ENCODE assay signal across 11 mouse cellular contexts in the genomic region with DNA sequence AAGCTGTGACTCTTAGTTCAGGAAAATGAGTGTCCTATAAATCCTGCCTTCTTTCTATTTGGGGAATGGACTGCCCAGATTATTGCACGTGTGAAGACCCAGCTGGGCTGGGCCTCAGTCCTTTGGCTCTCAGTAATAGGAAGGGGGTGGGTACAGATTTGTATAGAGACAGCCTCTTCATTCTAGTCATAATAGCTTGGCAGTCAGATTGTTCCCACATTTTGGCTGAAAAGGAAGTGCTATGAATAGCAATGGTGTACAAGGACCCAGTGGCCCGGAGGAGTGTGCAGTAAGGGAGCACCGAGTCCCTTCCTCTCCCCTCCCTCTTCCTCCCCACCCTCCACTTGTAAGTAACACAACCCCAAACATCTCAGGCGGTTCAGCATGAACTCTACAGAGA.
DNase-seq lines count a peak whose midpoint lies in the region; ATAC-seq lines count a peak whose summit lies in the region.
"Had no signal": no experiment of that assay in that cellular context is flagged by ENCODE, and none has a peak within 500 bp of the region (broad histone marks: within the 10 kb centered on the region; RNA-seq: fewer than 3 reads in every experiment).

No protein-coding gene starts in this region.

- peak; percentile 39 for DNase-seq in layer of hippocampus, adult 11-12 months (ENCODE audit: low spot score)
- no peak for DNase-seq in layer of hippocampus, adult 9-10 months (ENCODE audit: low spot score)
- DNase-seq in kidney, postnatal 25 days = peak; percentile 20 to 65
- DNase-seq in ovary, postnatal 14 days (ENCODE audit: low spot score) = no peak
- no peak for DNase-seq in right cerebral cortex, postnatal 4 days
- DNase-seq: cerebellum, postnatal 14 days; thymus, postnatal 4 days had no signal

- H3K36me3 ChIP-seq in heart, embryonic 14.5 days (ENCODE audit: control insufficient read depth, insufficient read depth, low read length) = no peaks in the 10 kb centered on the region

- ATAC-seq in common myeloid progenitor, adult 5-6 weeks (replicated peaks; ENCODE audit: low read depth, poor library complexity, severe bottlenecking) = 0 out of 2 replicates have a peak, but pooled peaks have one; percentile 39
- peak; percentile 19; the same call in 1 of the 2 replicates for ATAC-seq in heart, embryonic 14.5 days (ENCODE audit: insufficient number of reproducible peaks, insufficient read depth, low FRiP score, low read depth)
- ATAC-seq in megakaryocyte, adult 5-6 weeks (ENCODE audit: poor library complexity, severe bottlenecking) = no peak

- H3K4me1 ChIP-seq in heart, embryonic 14.5 days (ENCODE audit: control insufficient read depth in 2 of 2, insufficient read depth in 2 of 2, low read length in 2 of 2) = peaks cover 6 to 13% of the 10 kb centered on the region in 2 experiments

- H3K4me3 ChIP-seq in heart, embryonic 14.5 days (ENCODE audit: control insufficient read depth in 1 of 2, insufficient read depth in 1 of 2, low read depth in 1 of 2, low read length in 2 of 2) = no peak overlapping the region
- H3K4me3 ChIP-seq: myocyte had no signal

- H3K27me3 ChIP-seq in heart, embryonic 14.5 days (ENCODE audit: control insufficient read depth, insufficient read depth, low read length) = no peaks in the 10 kb centered on the region

- H3K9ac ChIP-seq in heart, embryonic 14.5 days (ENCODE audit: low read length) = no peak overlapping the region

- WGBS in heart, embryonic 14.5 days = 31% methylated on average over 4 of the region's 4 CpGs

- no peak overlapping the region for H3K4me2 ChIP-seq in heart, embryonic 14.5 days (ENCODE audit: low read length)

- no peaks in the 10 kb centered on the region for H3K9me3 ChIP-seq in heart, embryonic 14.5 days (ENCODE audit: control insufficient read depth, low read length)

- H3K27ac ChIP-seq in heart, embryonic 14.5 days (replicated peaks in 1 of 2; ENCODE audit: control insufficient read depth in 1 of 2, insufficient read depth in 1 of 2, low read depth in 2 of 2, low read length in 2 of 2) = no peak overlapping the region

Comparison
In these comparisons a context has a peak if more than half of its experiments do, and no peak if none do; other contexts are left out.
1. DNase-seq: peak in layer of hippocampus, adult 11-12 months (single experiment) and kidney, postnatal 25 days (2 of 2); none in layer of hippocampus, adult 9-10 months (single experiment), ovary, postnatal 14 days (single experiment) and right cerebral cortex, postnatal 4 days (single experiment).